Mouse (Mus musculus): ENCODE measurements around the gene Smarcc2.

The Smarcc2 gene

GRCm38 (mm10) chr10:128516029-128516428 is 57.0 kb downstream of the Smarcc2 start:
- DNase-seq (ENCODE audit: low spot score), result no peak

DNA sequence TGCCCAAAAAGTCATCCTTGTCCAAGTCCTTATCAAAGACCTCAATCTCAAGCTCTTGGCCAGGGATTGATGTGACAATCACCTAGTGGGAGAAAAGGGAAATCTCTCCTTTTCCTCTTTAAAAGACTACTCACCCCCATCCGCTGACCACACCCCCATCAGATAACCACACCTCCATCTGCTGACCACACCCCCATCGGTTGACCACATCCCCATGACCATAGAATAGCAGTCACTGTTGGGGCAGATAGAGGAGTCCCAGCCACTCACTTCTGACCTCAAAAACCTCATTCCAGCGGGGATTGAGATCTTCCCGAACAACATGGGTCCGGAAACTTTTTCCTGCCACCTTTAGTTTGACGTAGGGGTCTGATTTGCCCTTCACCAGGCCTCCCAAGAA is 57.6 kb downstream of the Smarcc2 start:
- DNase-seq (ENCODE audit: low spot score), result no peak

GRCm38 (mm10) chr10:128518833-128519232 is 59.8 kb downstream of the Smarcc2 start:
- DNase-seq (ENCODE audit: low spot score), result peak; percentile 38

- no peak for DNase-seq (ENCODE audit: low spot score)
Measured at GRCm38 (mm10) chr10:128520591-128520990, 61.5 kb downstream of the Smarcc2 start.

GRCm38 (mm10) chr10:128522351-128522750 is 63.3 kb downstream of the Smarcc2 start:
- no peak for DNase-seq (ENCODE audit: low spot score)

DNA sequence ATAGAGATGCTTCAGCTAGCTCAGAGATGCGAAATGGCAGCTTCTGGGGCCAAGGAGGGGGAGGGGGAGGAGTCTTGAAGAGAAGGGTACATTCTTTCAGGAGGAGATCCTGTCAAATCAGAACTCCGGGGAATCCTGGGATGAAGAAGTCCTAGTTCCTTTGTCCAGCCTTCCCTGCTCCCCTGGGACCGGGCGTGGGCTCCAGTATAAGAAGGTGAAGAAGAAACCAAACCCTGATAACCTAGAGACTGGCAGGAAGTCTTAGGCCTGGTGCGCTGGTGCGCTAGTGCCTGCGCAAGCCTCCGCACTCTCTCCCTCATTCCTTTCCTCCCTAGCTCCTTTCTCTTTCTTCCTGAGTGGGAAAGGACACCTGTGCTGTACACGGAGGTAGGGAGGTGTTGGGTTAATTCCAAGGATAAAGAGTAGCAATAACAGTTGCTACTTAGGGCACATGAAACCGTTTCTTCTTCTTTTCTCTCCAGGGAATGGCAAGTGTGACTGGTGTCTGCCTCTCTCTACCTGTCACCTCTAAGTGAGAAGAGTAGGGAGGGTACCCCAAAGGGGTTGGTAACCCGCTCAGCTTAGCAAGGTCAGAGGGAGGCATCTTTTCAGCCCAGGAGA is 65.2 kb downstream of the Smarcc2 start:
- DNase-seq (ENCODE audit: low spot score), result peak; percentile 49

GRCm38 (mm10) chr10:128524732-128525662 is 65.9 kb downstream of the Smarcc2 start:
- DNase-seq (ENCODE audit: low spot score), result peak; percentile 74

DNA sequence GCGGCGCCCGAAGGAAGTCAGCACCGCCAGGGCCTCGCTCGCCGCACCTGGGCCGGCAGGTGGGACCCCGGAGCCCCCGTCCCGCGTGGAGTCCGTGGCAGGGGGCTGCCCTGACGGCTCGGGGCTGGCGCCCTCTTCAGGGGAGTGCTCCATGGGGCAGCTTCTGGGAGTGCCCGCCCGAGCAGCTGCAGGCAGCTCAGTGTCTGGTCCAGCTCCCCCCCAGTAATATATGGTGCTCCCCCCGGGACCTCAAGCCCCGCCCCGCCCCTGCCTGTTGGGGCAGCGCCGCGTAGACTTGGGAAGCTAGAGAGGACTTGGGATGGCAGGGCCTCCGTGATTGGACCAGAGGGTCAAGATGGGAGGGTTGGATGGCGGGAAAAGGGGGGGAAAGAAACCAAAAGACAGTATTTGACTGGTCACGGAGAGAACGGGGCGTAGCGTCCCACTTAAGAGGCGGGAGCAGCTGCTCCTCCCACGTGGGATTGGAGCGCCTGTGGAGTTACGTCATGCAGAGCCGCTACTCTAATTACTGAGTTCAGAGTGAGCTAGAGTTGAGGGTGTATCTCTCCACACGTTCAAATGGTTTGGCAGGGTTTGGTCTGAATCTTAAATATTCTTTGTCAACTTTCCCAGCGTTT is 66.7 kb downstream of the Smarcc2 start, which contains the start of gene Esyt1:
Gene Esyt1, minus strand, starts transcription at position 201 of the 638 bp plus-strand sequence.
- DNase-seq (ENCODE audit: low spot score), result peak; percentile 99

- DNase-seq (ENCODE audit: low spot score), result no peak
Measured at GRCm38 (mm10) chr10:128526366-128527356, 67.6 kb downstream of the Smarcc2 start.

DNA sequence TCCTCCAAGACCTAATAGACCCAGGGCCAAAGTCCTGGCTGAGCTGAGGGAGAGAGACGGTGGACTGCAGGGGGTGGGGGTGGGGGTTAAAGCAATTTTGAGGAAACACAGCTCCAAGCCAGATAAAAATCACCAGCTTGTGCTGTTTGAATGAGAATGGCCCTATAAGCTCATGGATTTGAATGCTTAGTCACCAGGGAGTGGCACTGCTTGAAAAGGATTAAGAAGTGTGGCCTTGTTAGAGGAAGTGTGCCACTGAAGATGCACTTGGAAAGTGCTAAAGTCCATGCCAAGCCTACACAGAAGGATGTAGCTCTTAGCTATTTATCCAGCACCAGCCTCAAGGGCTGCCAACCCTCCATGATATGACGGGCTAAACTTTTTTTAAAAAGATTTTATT is 76.2 kb downstream of the Smarcc2 start:
- no peak for DNase-seq (ENCODE audit: low spot score)

- no peak for DNase-seq (ENCODE audit: low spot score)
Measured at GRCm38 (mm10) chr10:128535624-128536265, 76.7 kb downstream of the Smarcc2 start.

DNA sequence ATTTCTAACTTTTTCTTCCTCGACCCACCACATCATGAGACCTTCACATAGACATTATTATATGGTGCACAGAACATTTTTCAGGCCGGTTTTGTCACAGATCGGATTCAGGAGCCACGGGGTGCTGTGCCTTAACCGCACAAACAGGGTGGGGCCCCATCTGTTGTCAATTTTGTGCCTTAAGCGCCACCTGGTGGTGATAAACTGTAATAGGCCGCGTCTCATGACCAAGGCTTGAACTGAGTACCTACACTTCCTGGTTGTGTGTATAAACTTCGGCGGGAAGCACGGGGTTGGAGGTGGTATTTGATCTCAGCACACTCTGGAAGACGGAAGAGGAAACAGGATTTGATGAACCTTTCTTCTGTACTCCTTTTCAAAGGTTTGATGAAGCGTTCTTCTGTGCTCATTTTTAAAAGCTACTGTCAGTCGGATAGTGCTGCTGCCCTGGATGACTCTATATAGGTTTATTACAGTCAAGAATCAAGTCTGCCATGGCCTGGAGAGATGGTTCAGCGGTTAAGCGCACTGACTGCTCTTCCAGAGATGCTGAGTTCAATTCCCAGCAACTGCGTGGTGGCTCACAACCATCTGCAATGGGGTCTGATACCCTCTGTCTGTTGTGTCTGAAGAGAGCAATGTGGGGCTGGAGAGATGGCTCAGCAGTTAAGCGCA is 77.4 kb downstream of the Smarcc2 start:
- DNase-seq (ENCODE audit: low spot score), result peak; percentile 97

DNA sequence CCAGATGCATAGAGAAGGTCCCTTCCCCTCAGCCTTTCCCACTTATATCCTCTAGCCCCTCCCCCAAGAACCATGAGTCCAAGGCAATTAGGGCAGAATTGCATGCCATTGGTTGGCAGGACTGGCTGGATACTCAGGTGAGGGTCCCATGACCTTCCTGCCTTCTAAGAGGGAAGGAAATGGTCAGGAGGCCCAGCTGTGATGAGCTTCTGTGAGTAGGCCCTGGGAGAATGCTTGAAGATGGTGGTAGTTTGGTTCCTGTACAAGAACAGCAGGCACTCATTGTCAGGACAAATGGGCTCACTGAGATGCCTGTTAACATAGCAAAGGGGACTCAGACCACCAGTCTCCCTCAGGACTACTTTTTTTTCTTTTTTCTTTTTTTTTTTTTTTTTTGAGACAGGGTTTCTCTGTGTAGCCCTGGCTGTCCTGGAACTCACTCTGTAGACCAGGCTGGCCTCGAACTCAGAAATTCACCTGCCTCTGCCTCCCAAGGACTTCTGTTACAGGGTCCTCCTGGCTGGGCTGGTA is 79.4 kb downstream of the Smarcc2 start:
- DNase-seq (ENCODE audit: low spot score), result no peak
